Mouse (Mus musculus) hindbrain, embryonic 16.5 days (tissue): ENCODE measurements at regions not wholly inside any gene's neighbourhood (a gene's known extent, or its start where the extent isn't known, plus 50 kb on each side); places are given as distances from the start of the nearest gene placed in this dataset.
"Not testable (repeated sequence)": the region's sequence is repeated elsewhere in the genome, so short reads cannot be mapped to it uniquely, and the experiment has no call there.

ENCODE experiments used
- ATAC-seq: fragments of 200-750 bp; cut with Nextera tagmentation; 2 replicates; pipeline ENCODE4 v1.8.0; 2017; ENCODE audit warnings: moderate TSS enrichment, moderate library complexity
- H3K27ac ChIP-seq: fragments of 300-500 bp; sonication (generic); 2 replicates; pipeline ENCODE4 v1.5.1; 2014; ENCODE audit warnings: low read depth, mild to moderate bottlenecking, control low read depth, low read length, moderate library complexity
- H3K27me3 ChIP-seq: fragments of 300-500 bp; sonication (generic); replicated peaks from 2 replicates; pipeline ENCODE4 v1.6.1; 2014; ENCODE audit warnings: low read length; ENCODE audit not compliant: control insufficient read depth, insufficient read depth
- H3K36me3 ChIP-seq: fragments of 300-500 bp; sonication (generic); 2 replicates; pipeline ENCODE4 v1.6.1; 2014; ENCODE audit warnings: mild to moderate bottlenecking, low read length, moderate library complexity, mixed read lengths; ENCODE audit not compliant: control insufficient read depth, insufficient read depth
- H3K4me1 ChIP-seq: fragments of 300-500 bp; sonication (generic); 2 replicates; pipeline ENCODE4 v1.6.1; 2014; ENCODE audit warnings: low read depth, low read length; ENCODE audit not compliant: control insufficient read depth, insufficient read depth
- H3K4me2 ChIP-seq: fragments of 300-500 bp; sonication (generic); 2 replicates; pipeline ENCODE4 v1.6.1; 2014; ENCODE audit warnings: mild to moderate bottlenecking, low read length, control low read depth, moderate library complexity
- H3K4me3 ChIP-seq: fragments of 300-500 bp; sonication (generic); 2 replicates; pipeline ENCODE4 v1.5.1; 2014; ENCODE audit warnings: mild to moderate bottlenecking, low read length, control low read depth, moderate library complexity
- H3K9ac ChIP-seq: fragments of 300-500 bp; sonication (generic); 2 replicates; pipeline ENCODE4 v1.6.1; 2014; ENCODE audit warnings: low read depth, mild to moderate bottlenecking, control low read depth, low read length, moderate library complexity
- H3K9me3 ChIP-seq: fragments of 300-500 bp; sonication (generic); 2 replicates; pipeline ENCODE4 v1.6.1; 2014; ENCODE audit warnings: mild to moderate bottlenecking, low read length, moderate library complexity; ENCODE audit not compliant: control insufficient read depth
- WGBS: fragments of 180-500 bp; shearing (Covaris S2); extraction: QIAGEN DNeasy Blood & Tissue Kit; methylation state at CpG from one replicate; pipeline ENCODE4 v1.1.7; 2014; 5-methylcytosine and 5-hydroxymethylcytosine counted together

DNA sequence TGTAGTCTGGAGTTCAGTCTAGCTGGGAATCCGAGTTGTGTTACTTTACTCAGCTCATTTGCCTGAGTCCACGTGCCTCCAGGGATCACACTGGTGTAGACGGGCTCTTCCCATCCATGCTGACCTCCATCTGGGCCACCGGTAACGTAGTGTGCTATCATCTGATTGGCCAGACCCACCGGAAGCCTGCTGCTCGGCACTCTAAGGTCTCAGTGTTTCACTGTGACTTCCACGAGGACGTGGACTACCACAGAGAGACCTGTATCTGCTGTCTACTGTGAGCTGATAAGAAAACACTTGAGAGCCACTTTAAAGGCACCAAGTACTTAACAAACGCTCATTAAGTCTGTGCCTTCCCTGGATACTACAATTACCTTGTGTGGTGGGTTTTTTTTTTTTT lies 262.8 kb upstream of the Nr5a2 start:
- no peaks in the 10 kb centered on the region for H3K36me3 ChIP-seq
- no peak overlapping the region for H3K4me2 ChIP-seq
- no peak overlapping the region for H3K27ac ChIP-seq
- 61% methylated on average over 10 of the region's 10 CpGs for WGBS
- H3K9ac ChIP-seq = no peak overlapping the region
- no peak overlapping the region for H3K4me3 ChIP-seq
- ATAC-seq = no peak
- peaks cover 3% of the 10 kb centered on the region; the same call in 1 of the 2 replicates for H3K4me1 ChIP-seq
- H3K9me3 ChIP-seq = peaks cover 3% of the 10 kb centered on the region; the same call in 1 of the 2 replicates
- H3K27me3 ChIP-seq = no peaks in the 10 kb centered on the region

DNA sequence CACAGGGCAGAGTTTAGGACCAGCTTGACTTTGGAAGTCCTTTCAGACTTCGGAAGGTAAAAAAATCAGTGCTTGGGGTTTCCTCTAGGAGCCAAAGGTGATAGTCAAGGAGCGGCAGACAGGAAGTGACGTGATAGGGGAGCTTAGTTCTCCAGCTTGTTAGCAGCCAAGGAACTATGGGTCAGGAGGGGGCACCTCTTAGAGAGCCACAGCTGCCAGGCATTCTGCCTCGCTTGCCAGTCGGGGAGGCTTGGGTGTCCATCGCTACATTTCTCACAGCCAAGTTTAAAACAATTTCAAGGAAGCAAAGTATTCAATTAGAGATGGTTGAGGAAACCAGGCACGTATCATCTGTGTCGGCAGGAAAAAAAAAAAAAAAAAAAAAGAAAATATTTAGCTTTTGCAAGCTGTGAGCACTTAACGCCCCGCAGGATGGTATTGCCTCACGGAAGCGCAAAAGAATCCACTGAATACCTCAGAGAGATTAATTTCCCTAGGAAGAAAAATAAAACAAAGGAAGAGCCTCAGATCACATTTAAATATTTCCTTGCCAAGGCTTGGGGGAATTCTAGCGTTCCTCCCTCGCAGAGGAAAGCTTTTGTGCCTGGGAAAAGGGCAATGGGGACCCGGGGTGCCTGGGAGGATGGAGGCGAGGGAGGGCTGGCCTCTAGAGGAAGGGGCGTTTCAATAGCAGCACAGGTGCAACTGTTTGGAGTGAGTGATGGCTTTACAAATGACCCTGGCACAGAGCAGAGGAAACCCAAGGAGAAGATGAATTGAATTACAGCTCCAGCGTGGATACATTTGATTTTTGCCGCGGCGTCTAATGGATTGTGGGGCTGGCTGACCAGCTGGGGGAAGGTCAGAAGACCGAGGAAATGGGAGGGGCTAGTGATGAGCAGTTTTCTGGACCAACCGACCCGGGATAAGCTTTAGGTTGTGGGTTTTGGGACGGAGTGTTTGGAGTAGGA lies 261.1 kb upstream of the Nr5a2 start:
- WGBS = 8% methylated on average over 25 of the region's 25 CpGs
- Histone ChIP-seq H3K9ac (peak overlapping the region; percentile 60), H3K4me2 (peak overlapping the region; percentile 72), H3K27ac (no peak overlapping the region), H3K4me1 (peaks cover 3% of the 10 kb centered on the region; the same call in 1 of the 2 replicates), H3K27me3 (no peaks in the 10 kb centered on the region), H3K4me3 (peak overlapping the region; percentile 33), H3K9me3 (no peaks in the 10 kb centered on the region), H3K36me3 (no peaks in the 10 kb centered on the region)
- peak; percentile 60 for ATAC-seq

- Histone ChIP-seq H3K36me3 (no peaks in the 10 kb centered on the region), H3K4me3 (no peak overlapping the region), H3K27ac (no peak overlapping the region), H3K27me3 (no peaks in the 10 kb centered on the region), H3K9ac (no peak overlapping the region), H3K4me2 (no peak overlapping the region), H3K4me1 (peaks cover 3% of the 10 kb centered on the region; the same call in 1 of the 2 replicates), H3K9me3 (no peaks in the 10 kb centered on the region)
- 33% methylated on average over 6 of the region's 6 CpGs for WGBS
- ATAC-seq = no peak
Observed at GRCm38 (mm10) chr1:137220226-137220625, 260.0 kb upstream of the Nr5a2 start.

DNA sequence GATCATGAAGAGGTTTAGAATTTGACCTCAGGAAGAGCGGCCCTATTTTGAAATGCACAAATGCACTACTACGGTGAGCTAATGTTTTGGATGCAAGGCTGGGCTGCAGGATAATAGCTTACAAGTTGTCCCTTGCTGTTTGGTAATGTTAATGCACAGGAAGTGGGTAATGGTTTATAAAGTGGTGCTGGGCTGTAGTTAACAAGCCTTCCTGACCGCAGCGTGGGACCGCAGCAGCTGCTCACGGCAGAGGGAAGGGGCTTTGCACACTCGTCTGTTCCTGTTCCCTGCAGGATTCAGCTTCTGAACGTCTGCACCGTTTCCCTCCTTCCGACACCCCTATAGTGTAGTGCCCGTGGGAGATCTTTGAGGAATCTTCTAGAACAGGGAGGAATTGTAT lies 258.4 kb upstream of the Nr5a2 start:
- Histone ChIP-seq H3K27ac (no peak overlapping the region), H3K9me3 (no peaks in the 10 kb centered on the region), H3K27me3 (no peaks in the 10 kb centered on the region), H3K4me1 (peaks cover 3% of the 10 kb centered on the region; the same call in 1 of the 2 replicates), H3K9ac (no peak overlapping the region), H3K4me3 (no peak overlapping the region), H3K36me3 (no peaks in the 10 kb centered on the region), H3K4me2 (no peak overlapping the region)
- WGBS = 69% methylated on average over 11 of the region's 11 CpGs
- ATAC-seq = no peak

DNA sequence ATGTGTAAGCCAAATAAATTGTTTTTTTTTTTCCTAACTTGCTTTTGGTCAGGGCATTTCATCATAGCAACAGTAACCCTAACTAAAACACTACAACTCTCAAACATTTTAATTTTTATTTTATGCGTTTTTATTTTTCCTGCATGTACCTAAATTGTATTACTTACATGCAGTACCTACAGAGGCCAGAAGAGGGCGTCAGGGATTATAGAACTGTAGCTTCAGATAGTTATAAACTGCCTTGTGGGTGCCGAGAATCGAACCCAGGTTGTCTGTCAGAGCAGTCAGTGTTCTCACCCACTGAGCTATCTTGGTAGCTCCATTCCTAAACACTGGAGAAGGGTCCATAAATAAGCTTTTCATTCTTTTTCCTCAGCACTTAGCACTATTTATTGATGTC lies 257.8 kb upstream of the Nr5a2 start:
- Histone ChIP-seq H3K4me2 (no peak overlapping the region), H3K36me3 (no peaks in the 10 kb centered on the region), H3K9ac (no peak overlapping the region), H3K9me3 (no peaks in the 10 kb centered on the region), H3K27me3 (no peaks in the 10 kb centered on the region), H3K4me3 (no peak overlapping the region), H3K27ac (no peak overlapping the region), H3K4me1 (peaks cover 3% of the 10 kb centered on the region; the same call in 1 of the 2 replicates)
- 69% methylated on average over 4 of the region's 4 CpGs for WGBS
- ATAC-seq = no peak

DNA sequence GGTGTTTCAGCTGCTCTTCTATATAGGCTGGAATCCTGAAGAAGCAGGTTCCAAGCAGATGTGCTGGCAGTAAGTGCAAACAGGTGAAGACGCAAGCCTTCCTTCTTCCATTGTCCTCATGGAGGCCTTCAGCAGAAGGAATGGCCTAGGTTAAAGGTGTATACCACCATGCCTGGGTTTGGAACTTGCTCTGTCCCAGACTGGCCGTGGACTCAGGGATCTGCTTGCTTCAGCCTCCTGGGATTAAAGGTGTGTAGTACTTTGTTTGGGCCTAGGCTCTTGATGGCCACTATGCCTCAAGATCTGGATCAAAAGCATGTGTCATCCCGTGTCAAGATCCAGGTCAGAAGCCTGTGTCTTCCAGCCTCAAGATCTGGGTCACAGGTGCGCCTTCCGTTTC lies 257.0 kb upstream of the Nr5a2 start:
- H3K9me3 ChIP-seq = no peaks in the 10 kb centered on the region
- H3K27me3 ChIP-seq = no peaks in the 10 kb centered on the region
- no peaks in the 10 kb centered on the region for H3K36me3 ChIP-seq
- H3K4me3 ChIP-seq = no peak overlapping the region
- H3K4me1 ChIP-seq = peaks cover 3% of the 10 kb centered on the region; the same call in 1 of the 2 replicates
- no peak overlapping the region for H3K4me2 ChIP-seq
- H3K9ac ChIP-seq = no peak overlapping the region
- 95% methylated on average over 5 of the region's 5 CpGs for WGBS
- no peak overlapping the region for H3K27ac ChIP-seq
- no peak for ATAC-seq

- not testable (repeated sequence) for H3K9ac ChIP-seq, H3K4me2 ChIP-seq, H3K27ac ChIP-seq, H3K36me3 ChIP-seq, H3K4me3 ChIP-seq, H3K9me3 ChIP-seq, ATAC-seq, H3K4me1 ChIP-seq, H3K27me3 ChIP-seq
- WGBS = 82% methylated on average over 1 of the region's 1 CpGs
Observed at GRCm38 (mm10) chr1:137214328-137214727, 254.1 kb upstream of the Nr5a2 start.

DNA sequence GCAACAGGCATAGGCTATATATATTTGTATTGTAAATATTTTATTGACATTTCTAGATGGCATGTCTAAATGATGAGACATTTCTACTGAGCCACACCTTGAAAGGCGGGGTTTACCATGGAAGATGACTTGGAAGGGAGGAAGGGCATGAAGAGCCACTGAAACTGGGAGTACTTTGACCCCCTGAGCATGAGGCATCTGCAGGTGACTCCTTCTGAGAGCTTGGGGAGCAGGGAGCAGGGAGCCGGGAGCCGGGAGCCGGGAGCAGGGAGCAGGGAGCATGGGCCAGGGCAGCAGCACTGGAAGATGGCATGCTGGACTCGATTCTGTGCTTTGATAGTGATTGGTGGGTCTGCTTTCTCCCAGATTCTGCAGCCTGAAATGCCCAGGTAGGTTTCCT lies 253.5 kb upstream of the Nr5a2 start:
- H3K9me3 ChIP-seq = no peaks in the 10 kb centered on the region
- H3K27ac ChIP-seq = no peak overlapping the region
- no peak overlapping the region for H3K4me2 ChIP-seq
- no peaks in the 10 kb centered on the region for H3K4me1 ChIP-seq
- no peak overlapping the region for H3K4me3 ChIP-seq
- H3K9ac ChIP-seq = no peak overlapping the region
- H3K27me3 ChIP-seq = no peaks in the 10 kb centered on the region
- WGBS = 90% methylated on average over 5 of the region's 5 CpGs
- no peaks in the 10 kb centered on the region for H3K36me3 ChIP-seq
- ATAC-seq = no peak

- Histone ChIP-seq H3K27ac (no peak overlapping the region), H3K9me3 (no peaks in the 10 kb centered on the region), H3K27me3 (no peaks in the 10 kb centered on the region), H3K36me3 (no peaks in the 10 kb centered on the region), H3K4me1 (no peaks in the 10 kb centered on the region), H3K4me3 (no peak overlapping the region), H3K9ac (no peak overlapping the region), H3K4me2 (no peak overlapping the region)
- 74% methylated on average over 3 of the region's 3 CpGs for WGBS
- ATAC-seq = no peak
Observed at GRCm38 (mm10) chr1:137212856-137213255, 252.6 kb upstream of the Nr5a2 start.
